Mouse (Mus musculus): ENCODE data around the gene Vmn2r105. TPM values are rescaled to one million over a fixed set of nuclear protein-coding genes. Genes with fewer than 3 reads are reported as not detected.

Gene Vmn2r105
- not detected in 2 replicates for polyA plus RNA-seq (2012; rRNA removed)

GRCm38 (mm10) chr17:20234952-20235351, at the start of gene Vmn2r105:
TSS of gene Vmn2r105 (minus strand) at chr17:20235052.

GRCm38 (mm10) chr17:20182997-20183396, 51.9 kb downstream of the Vmn2r105 start, which contains the start of gene Fpr-rs6:
TSS of gene Fpr-rs6 (minus strand) at chr17:20183097.

Other genes with a start within 250 kb of the Vmn2r105 start
- not detected in 2 replicates for gene Vmn2r104, start 186.7 kb downstream of the Vmn2r105 start, polyA plus RNA-seq (2012; rRNA removed)
- not detected in 2 replicates for gene Fpr-rs7, start 120.8 kb downstream of the Vmn2r105 start, polyA plus RNA-seq (2012; rRNA removed)
- not detected in 2 replicates for gene Fpr-rs6, start 52.0 kb downstream of the Vmn2r105 start, polyA plus RNA-seq (2012; rRNA removed)
- not detected in 2 replicates for gene Vmn2r106, start 50.5 kb upstream of the Vmn2r105 start, polyA plus RNA-seq (2012; rRNA removed)
- not detected in 2 replicates for gene Vmn2r107, start 110.2 kb upstream of the Vmn2r105 start, polyA plus RNA-seq (2012; rRNA removed)
- gene Vmn1r224, start 179.1 kb upstream of the Vmn2r105 start, polyA plus RNA-seq (2012; rRNA removed): not detected in 2 replicates
- gene Vmn2r108, start 246.3 kb upstream of the Vmn2r105 start, polyA plus RNA-seq (2012; rRNA removed): not detected in 2 replicates

Measured in central nervous system, embryonic 11.5 days (tissue).